Mouse (Mus musculus): Measurements from ENCODE around the gene Celsr2. TPM values are rescaled to one million over a fixed set of nuclear protein-coding genes. Genes with fewer than 3 reads are reported as not detected.

Celsr2 gene
- polyA plus RNA-seq, 1 experiment from 2014 or later = 38.4 TPM

GRCm38 (mm10) chr3:108408517-108409008 is 6.8 kb downstream of the Celsr2 start:
- Histone ChIP-seq H3K27me3 (replicated peaks; ENCODE audit: control insufficient read depth, insufficient read depth, low read length) (no peaks in the 10 kb centered on the region), H3K9me3 (replicated peaks; ENCODE audit: control insufficient read depth, low read length) (peaks cover 5% of the 10 kb centered on the region; the same call in 1 of the 2 replicates), H3K4me2 (ENCODE audit: low read length) (no peak overlapping the region), H3K9ac (ENCODE audit: low read length) (no peak overlapping the region), H3K4me1 (ENCODE audit: control insufficient read depth, insufficient read depth, low read length) (peaks cover 41% of the 10 kb centered on the region), H3K4me3 (ENCODE audit: low read depth, low read length) (no peak overlapping the region), H3K27ac (ENCODE audit: low read depth, low read length) (no peak overlapping the region), H3K36me3 (ENCODE audit: control insufficient read depth, insufficient read depth, low read length) (peaks cover 72% of the 10 kb centered on the region)
- ATAC-seq (no peak), DNase-seq (ENCODE audit: low spot score) (no peak)
- WGBS = 89% methylated on average over 8 of the region's 8 CpGs

- 74% methylated on average over 24 of the region's 24 CpGs for WGBS
- no peak for ATAC-seq
- Histone ChIP-seq H3K4me3 (ENCODE audit: low read depth, low read length) (no peak overlapping the region), H3K9ac (ENCODE audit: low read length) (peak overlapping the region; percentile 17; the same call in 1 of the 2 replicates), H3K27me3 (replicated peaks; ENCODE audit: control insufficient read depth, insufficient read depth, low read length) (no peaks in the 10 kb centered on the region), H3K4me2 (ENCODE audit: low read length) (no peak overlapping the region), H3K36me3 (ENCODE audit: control insufficient read depth, insufficient read depth, low read length) (peaks cover 76% of the 10 kb centered on the region), H3K9me3 (replicated peaks; ENCODE audit: control insufficient read depth, low read length) (no peaks in the 10 kb centered on the region), H3K27ac (ENCODE audit: low read depth, low read length) (peak overlapping the region; percentile 52), H3K4me1 (ENCODE audit: control insufficient read depth, insufficient read depth, low read length) (peaks cover 35% of the 10 kb centered on the region)
- no peak for DNase-seq (ENCODE audit: low spot score)
Observed at GRCm38 (mm10) chr3:108406306-108406885, 9.0 kb downstream of the Celsr2 start.

- ATAC-seq (peak; percentile 42), DNase-seq (ENCODE audit: low spot score) (peak; percentile 83)
- peaks cover 83% of the 10 kb centered on the region for H3K36me3 ChIP-seq (ENCODE audit: control insufficient read depth, insufficient read depth, low read length)
- H3K9me3 ChIP-seq (replicated peaks; ENCODE audit: control insufficient read depth, low read length) = no peaks in the 10 kb centered on the region
- H3K4me2 ChIP-seq (ENCODE audit: low read length) = peak overlapping the region; percentile 4; the same call in 1 of the 2 replicates
- H3K4me3 ChIP-seq (ENCODE audit: low read depth, low read length) = no peak overlapping the region
- WGBS = 20% methylated on average over 14 of the region's 14 CpGs
- peak overlapping the region; percentile 43 for H3K9ac ChIP-seq (ENCODE audit: low read length)
- H3K4me1 ChIP-seq (ENCODE audit: control insufficient read depth, insufficient read depth, low read length) = peaks cover 28% of the 10 kb centered on the region
- H3K27ac ChIP-seq (ENCODE audit: low read depth, low read length) = peak overlapping the region; percentile 52
- no peaks in the 10 kb centered on the region for H3K27me3 ChIP-seq (replicated peaks; ENCODE audit: control insufficient read depth, insufficient read depth, low read length)
Observed at GRCm38 (mm10) chr3:108405536-108406305, 9.6 kb downstream of the Celsr2 start.

GRCm38 (mm10) chr3:108402528-108402920 is 12.8 kb downstream of the Celsr2 start:
- Histone ChIP-seq H3K9ac (ENCODE audit: low read length) (no peak overlapping the region), H3K27me3 (replicated peaks; ENCODE audit: control insufficient read depth, insufficient read depth, low read length) (no peaks in the 10 kb centered on the region), H3K4me3 (ENCODE audit: low read depth, low read length) (no peak overlapping the region), H3K36me3 (ENCODE audit: control insufficient read depth, insufficient read depth, low read length) (peaks cover 95% of the 10 kb centered on the region), H3K9me3 (replicated peaks; ENCODE audit: control insufficient read depth, low read length) (no peaks in the 10 kb centered on the region), H3K4me1 (ENCODE audit: control insufficient read depth, insufficient read depth, low read length) (peaks cover 13% of the 10 kb centered on the region), H3K4me2 (ENCODE audit: low read length) (no peak overlapping the region), H3K27ac (ENCODE audit: low read depth, low read length) (peak overlapping the region; percentile 66; the same call in 1 of the 2 replicates)
- WGBS = 78% methylated on average over 15 of the region's 15 CpGs
- ATAC-seq (no peak), DNase-seq (ENCODE audit: low spot score) (no peak)

- DNase-seq (ENCODE audit: low spot score) (peak; percentile 96), ATAC-seq (peak; percentile 91)
- Histone ChIP-seq H3K27me3 (replicated peaks; ENCODE audit: control insufficient read depth, insufficient read depth, low read length) (no peaks in the 10 kb centered on the region), H3K9me3 (replicated peaks; ENCODE audit: control insufficient read depth, low read length) (no peaks in the 10 kb centered on the region), H3K9ac (ENCODE audit: low read length) (peak overlapping the region; percentile 32; the same call in 1 of the 2 replicates), H3K4me3 (ENCODE audit: low read depth, low read length) (no peak overlapping the region), H3K4me1 (ENCODE audit: control insufficient read depth, insufficient read depth, low read length) (peaks cover 13% of the 10 kb centered on the region), H3K36me3 (ENCODE audit: control insufficient read depth, insufficient read depth, low read length) (peaks cover 97% of the 10 kb centered on the region), H3K27ac (ENCODE audit: low read depth, low read length) (peak overlapping the region; percentile 66), H3K4me2 (ENCODE audit: low read length) (0 out of 2 replicates have a peak overlapping the region, but pooled peaks have one; percentile 12)
- 37% methylated on average over 22 of the region's 22 CpGs for WGBS
Observed at GRCm38 (mm10) chr3:108401692-108402527, 13.4 kb downstream of the Celsr2 start.

GRCm38 (mm10) chr3:108400442-108400841 is 14.9 kb downstream of the Celsr2 start:
- no peak overlapping the region for H3K4me3 ChIP-seq (ENCODE audit: low read depth, low read length)
- peaks cover 6% of the 10 kb centered on the region for H3K4me1 ChIP-seq (ENCODE audit: control insufficient read depth, insufficient read depth, low read length)
- H3K4me2 ChIP-seq (ENCODE audit: low read length) = no peak overlapping the region
- no peaks in the 10 kb centered on the region for H3K9me3 ChIP-seq (replicated peaks; ENCODE audit: control insufficient read depth, low read length)
- ATAC-seq = no peak
- H3K9ac ChIP-seq (ENCODE audit: low read length) = no peak overlapping the region
- no peak overlapping the region for H3K27ac ChIP-seq (ENCODE audit: low read depth, low read length)
- H3K27me3 ChIP-seq (replicated peaks; ENCODE audit: control insufficient read depth, insufficient read depth, low read length) = no peaks in the 10 kb centered on the region
- WGBS = 92% methylated on average over 5 of the region's 5 CpGs
- DNase-seq (ENCODE audit: low spot score) = no peak
- peaks cover 100% of the 10 kb centered on the region for H3K36me3 ChIP-seq (ENCODE audit: control insufficient read depth, insufficient read depth, low read length)

- Histone ChIP-seq H3K4me1 (ENCODE audit: control insufficient read depth, insufficient read depth, low read length) (peaks cover 2% of the 10 kb centered on the region; the same call in 1 of the 2 replicates), H3K9ac (ENCODE audit: low read length) (no peak overlapping the region), H3K27ac (ENCODE audit: low read depth, low read length) (no peak overlapping the region), H3K4me3 (ENCODE audit: low read depth, low read length) (no peak overlapping the region), H3K4me2 (ENCODE audit: low read length) (no peak overlapping the region), H3K36me3 (ENCODE audit: control insufficient read depth, insufficient read depth, low read length) (peaks cover 100% of the 10 kb centered on the region), H3K9me3 (replicated peaks; ENCODE audit: control insufficient read depth, low read length) (no peaks in the 10 kb centered on the region), H3K27me3 (replicated peaks; ENCODE audit: control insufficient read depth, insufficient read depth, low read length) (no peaks in the 10 kb centered on the region)
- ATAC-seq = no peak
- no peak for DNase-seq (ENCODE audit: low spot score)
- 93% methylated on average over 9 of the region's 9 CpGs for WGBS
Observed at GRCm38 (mm10) chr3:108398281-108398680, 17.1 kb downstream of the Celsr2 start.

- H3K4me1 ChIP-seq (ENCODE audit: control insufficient read depth, insufficient read depth, low read length) = no peaks in the 10 kb centered on the region
- no peaks in the 10 kb centered on the region for H3K27me3 ChIP-seq (replicated peaks; ENCODE audit: control insufficient read depth, insufficient read depth, low read length)
- H3K9me3 ChIP-seq (replicated peaks; ENCODE audit: control insufficient read depth, low read length) = no peaks in the 10 kb centered on the region
- no peak overlapping the region for H3K4me2 ChIP-seq (ENCODE audit: low read length)
- no peak overlapping the region for H3K27ac ChIP-seq (ENCODE audit: low read depth, low read length)
- 45% methylated on average over 15 of the region's 15 CpGs for WGBS
- no peak overlapping the region for H3K4me3 ChIP-seq (ENCODE audit: low read depth, low read length)
- no peak for DNase-seq (ENCODE audit: low spot score)
- no peak for ATAC-seq
- peaks cover 63% of the 10 kb centered on the region for H3K36me3 ChIP-seq (ENCODE audit: control insufficient read depth, insufficient read depth, low read length)
- H3K9ac ChIP-seq (ENCODE audit: low read length) = no peak overlapping the region
Observed at GRCm38 (mm10) chr3:108392793-108393192, 22.6 kb downstream of the Celsr2 start.

Data from forebrain, embryonic 14.5 days (tissue).